Mouse (Mus musculus) spleen, postnatal 36 days (tissue): ENCODE results near the gene Hmga1b.
"Not testable (repeated sequence)": the region's sequence is repeated elsewhere in the genome, so short reads cannot be mapped to it uniquely, and the experiment has no call there.

Experiments
- DNase-seq, 2 experiments: peaks; one replicate each; pipeline ENCODE4 v3.0.0; 2022; ENCODE audit warnings: low spot score in 2 of 2, mixed read lengths in 1 of 2

The Hmga1b gene

GRCm38 (mm10) chr11:120783426-120784063 lies 21.0 kb downstream of the Hmga1b start:
- no peak for DNase-seq

GRCm38 (mm10) chr11:120784064-120784791 lies 21.6 kb downstream of the Hmga1b start, which contains the start of the genes Rfng and Gps1:
TSS of gene Rfng (minus strand) at chr11:120784207.
TSS of gene Gps1 (plus strand) at chr11:120784272.
- DNase-seq = peak; percentile 82 to 83

GRCm38 (mm10) chr11:120785145-120785544 lies 22.6 kb downstream of the Hmga1b start:
- DNase-seq = no peak

GRCm38 (mm10) chr11:120788460-120788859 lies 25.9 kb downstream of the Hmga1b start:
- DNase-seq = not testable (repeated sequence)

GRCm38 (mm10) chr11:120789355-120789754 lies 26.8 kb downstream of the Hmga1b start:
- no peak for DNase-seq

GRCm38 (mm10) chr11:120789810-120790209 lies 27.2 kb downstream of the Hmga1b start:
- DNase-seq = no peak

GRCm38 (mm10) chr11:120792652-120793051 lies 30.1 kb downstream of the Hmga1b start:
- DNase-seq = no peak

GRCm38 (mm10) chr11:120795756-120796613 lies 33.4 kb downstream of the Hmga1b start, which contains the start of gene Dus1l:
TSS of gene Dus1l (minus strand) at chr11:120796403.
- peak; percentile 92 to 94 for DNase-seq

GRCm38 (mm10) chr11:120796614-120796946 lies 34.0 kb downstream of the Hmga1b start:
- DNase-seq = no peak

- no peak for DNase-seq
These were observed 35.6 kb downstream of the Hmga1b start for GRCm38 (mm10) chr11:120798244-120798643.

- DNase-seq = no peak
These were observed 36.8 kb downstream of the Hmga1b start for GRCm38 (mm10) chr11:120799316-120799890.

- DNase-seq = peak; percentile 70 to 71
These were observed 37.7 kb downstream of the Hmga1b start for GRCm38 (mm10) chr11:120800061-120800904.

- no peak for DNase-seq
These were observed 41.7 kb downstream of the Hmga1b start for GRCm38 (mm10) chr11:120804274-120804673.

- DNase-seq = no peak
These were observed 42.2 kb downstream of the Hmga1b start for GRCm38 (mm10) chr11:120804769-120805168.

GRCm38 (mm10) chr11:120805375-120806298 lies 43.0 kb downstream of the Hmga1b start:
- no peak for DNase-seq

GRCm38 (mm10) chr11:120808010-120808409 lies 45.4 kb downstream of the Hmga1b start:
- DNase-seq = no peak

- DNase-seq = no peak
These were observed 49.5 kb downstream of the Hmga1b start for GRCm38 (mm10) chr11:120812068-120812467.
